Mouse (Mus musculus): ENCODE results near the gene Fam136a.

- TF ChIP-seq CTCF (IDR thresholded peaks at IDR 0.05; ENCODE audit: low read depth), result no peak
- no peak for TF ChIP-seq EP300 (optimal IDR thresholded peaks at IDR 0.05)
Observed at GRCm38 (mm10) chr6:86398986-86399385, 33.5 kb downstream of the Fam136a start.
